Mouse (Mus musculus): ENCODE results near the gene Naga. TPM values are rescaled to one million over a fixed set of nuclear protein-coding genes. Genes with fewer than 3 reads are reported as not detected.

The Naga gene
- polyA plus RNA-seq, 1 experiment from 2014 or later: 28.0 TPM

DNA sequence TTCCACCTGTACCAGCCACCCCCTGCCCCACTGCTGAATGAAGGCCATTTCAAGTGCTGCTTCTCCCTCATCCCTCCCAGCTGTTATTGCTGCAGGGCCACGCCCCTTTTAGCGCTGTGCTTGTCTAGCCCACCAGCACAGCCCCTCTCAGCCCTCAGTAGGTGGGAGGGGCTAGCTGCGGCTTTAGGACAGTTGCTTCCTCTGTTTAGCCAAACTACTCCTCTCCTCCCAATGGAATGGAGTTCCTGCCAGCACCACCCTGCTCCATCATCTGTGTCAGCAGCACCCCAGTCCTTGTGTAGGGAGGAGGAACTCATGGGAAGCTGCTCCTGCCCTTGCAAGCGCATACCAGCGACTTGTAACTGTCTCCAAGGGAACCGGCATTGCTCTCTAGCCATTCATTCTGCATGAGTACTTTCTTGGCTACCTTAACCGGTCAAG, 45.4 kb downstream of the Naga start:
- WGBS: 6% methylated on average over 7 of the region's 7 CpGs
- H3K36me3 ChIP-seq (ENCODE audit: control insufficient read depth, insufficient read depth, low read length): peaks cover 12% of the 10 kb centered on the region
- no peak overlapping the region for H3K4me3 ChIP-seq (ENCODE audit: low read depth, low read length)
- H3K9me3 ChIP-seq (ENCODE audit: control insufficient read depth, low read length): no peaks in the 10 kb centered on the region
- peak overlapping the region; percentile 23; the same call in 1 of the 2 replicates for H3K27ac ChIP-seq (ENCODE audit: low read depth, low read length)
- H3K27me3 ChIP-seq (ENCODE audit: control insufficient read depth, insufficient read depth, low read length): no peaks in the 10 kb centered on the region
- DNase-seq (ENCODE audit: low spot score): peak; percentile 84
- H3K4me2 ChIP-seq (ENCODE audit: low read depth): no peak overlapping the region
- no peak overlapping the region for H3K9ac ChIP-seq (ENCODE audit: low read length)
- peaks cover 15% of the 10 kb centered on the region for H3K4me1 ChIP-seq (ENCODE audit: control insufficient read depth, insufficient read depth, low read length)
- peak; percentile 87 for ATAC-seq (ENCODE audit: insufficient read depth, low FRiP score, low TSS enrichment)

DNA sequence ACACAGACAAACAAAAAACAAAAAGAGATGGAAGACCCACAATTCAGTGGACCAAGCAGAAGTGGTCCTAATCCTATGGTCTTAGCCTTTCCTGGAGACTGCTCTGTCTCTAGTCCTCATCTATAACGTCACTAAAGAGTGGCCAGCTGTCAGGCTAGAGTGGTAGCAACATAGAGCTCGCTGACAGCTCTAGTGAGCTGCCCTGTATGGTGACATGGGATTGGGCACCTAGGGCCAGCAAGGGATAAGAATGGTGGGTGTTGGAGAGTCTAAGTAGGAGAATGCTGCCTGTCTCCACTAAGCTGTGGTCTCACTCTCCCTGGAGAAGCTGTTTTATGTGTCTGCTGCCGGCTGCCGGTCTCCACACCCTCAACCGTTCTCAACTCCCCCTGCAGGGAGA, 45.9 kb downstream of the Naga start:
- peak overlapping the region; percentile 23; the same call in 1 of the 2 replicates for H3K27ac ChIP-seq (ENCODE audit: low read depth, low read length)
- H3K36me3 ChIP-seq (ENCODE audit: control insufficient read depth, insufficient read depth, low read length): peaks cover 12% of the 10 kb centered on the region
- no peak overlapping the region for H3K4me2 ChIP-seq (ENCODE audit: low read depth)
- H3K27me3 ChIP-seq (ENCODE audit: control insufficient read depth, insufficient read depth, low read length): no peaks in the 10 kb centered on the region
- DNase-seq (ENCODE audit: low spot score) (no peak), ATAC-seq (ENCODE audit: insufficient read depth, low FRiP score, low TSS enrichment) (no peak)
- no peak overlapping the region for H3K4me3 ChIP-seq (ENCODE audit: low read depth, low read length)
- no peaks in the 10 kb centered on the region for H3K9me3 ChIP-seq (ENCODE audit: control insufficient read depth, low read length)
- peaks cover 15% of the 10 kb centered on the region for H3K4me1 ChIP-seq (ENCODE audit: control insufficient read depth, insufficient read depth, low read length)
- WGBS: 11% methylated on average over 5 of the region's 5 CpGs
- no peak overlapping the region for H3K9ac ChIP-seq (ENCODE audit: low read length)

- Histone ChIP-seq H3K4me2 (ENCODE audit: low read depth) (no peak overlapping the region), H3K9ac (ENCODE audit: low read length) (no peak overlapping the region), H3K36me3 (ENCODE audit: control insufficient read depth, insufficient read depth, low read length) (peaks cover 16% of the 10 kb centered on the region), H3K9me3 (ENCODE audit: control insufficient read depth, low read length) (no peaks in the 10 kb centered on the region), H3K4me3 (ENCODE audit: low read depth, low read length) (no peak overlapping the region), H3K27ac (ENCODE audit: low read depth, low read length) (no peak overlapping the region), H3K27me3 (ENCODE audit: control insufficient read depth, insufficient read depth, low read length) (no peaks in the 10 kb centered on the region), H3K4me1 (ENCODE audit: control insufficient read depth, insufficient read depth, low read length) (peaks cover 15% of the 10 kb centered on the region)
- DNase-seq (ENCODE audit: low spot score) (no peak), ATAC-seq (ENCODE audit: insufficient read depth, low FRiP score, low TSS enrichment) (no peak)
- 91% methylated on average over 7 of the region's 7 CpGs for WGBS
Observed at GRCm38 (mm10) chr15:82290252-82290651, 48.5 kb downstream of the Naga start.

GRCm38 (mm10) chr15:82286157-82286556, 52.6 kb downstream of the Naga start:
- no peak overlapping the region for H3K4me3 ChIP-seq (ENCODE audit: low read depth, low read length)
- H3K4me2 ChIP-seq (ENCODE audit: low read depth): no peak overlapping the region
- DNase-seq (ENCODE audit: low spot score) (no peak), ATAC-seq (ENCODE audit: insufficient read depth, low FRiP score, low TSS enrichment) (no peak)
- peaks cover 25% of the 10 kb centered on the region for H3K36me3 ChIP-seq (ENCODE audit: control insufficient read depth, insufficient read depth, low read length)
- H3K9me3 ChIP-seq (ENCODE audit: control insufficient read depth, low read length): no peaks in the 10 kb centered on the region
- no peak overlapping the region for H3K27ac ChIP-seq (ENCODE audit: low read depth, low read length)
- 58% methylated on average over 12 of the region's 12 CpGs for WGBS
- no peaks in the 10 kb centered on the region for H3K4me1 ChIP-seq (ENCODE audit: control insufficient read depth, insufficient read depth, low read length)
- no peaks in the 10 kb centered on the region for H3K27me3 ChIP-seq (ENCODE audit: control insufficient read depth, insufficient read depth, low read length)
- H3K9ac ChIP-seq (ENCODE audit: low read length): no peak overlapping the region

DNA sequence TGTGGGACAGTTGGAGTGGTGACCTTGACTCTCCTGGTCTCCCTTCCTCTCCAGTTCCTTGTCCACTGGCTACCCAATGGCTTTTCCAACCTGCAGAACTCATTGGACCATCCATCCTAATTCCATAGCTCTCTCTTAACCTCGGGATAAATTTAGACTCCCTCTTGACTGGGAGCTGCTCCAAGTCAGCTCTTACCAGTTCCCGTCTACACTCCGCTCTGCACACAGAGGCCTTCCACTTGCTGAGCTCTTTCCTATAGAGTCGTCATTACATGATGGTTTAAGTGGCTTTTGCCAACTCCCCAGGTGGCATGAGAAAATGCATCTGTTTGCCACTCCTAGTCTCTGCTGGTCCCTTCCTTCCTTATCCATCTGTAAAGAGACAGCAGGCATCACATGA, 58.1 kb downstream of the Naga start:
- peaks cover 27% of the 10 kb centered on the region for H3K36me3 ChIP-seq (ENCODE audit: control insufficient read depth, insufficient read depth, low read length)
- no peak for DNase-seq (ENCODE audit: low spot score)
- H3K27me3 ChIP-seq (ENCODE audit: control insufficient read depth, insufficient read depth, low read length): no peaks in the 10 kb centered on the region
- no peak for ATAC-seq (ENCODE audit: insufficient read depth, low FRiP score, low TSS enrichment)
- peaks cover 16% of the 10 kb centered on the region for H3K4me1 ChIP-seq (ENCODE audit: control insufficient read depth, insufficient read depth, low read length)
- no peak overlapping the region for H3K27ac ChIP-seq (ENCODE audit: low read depth, low read length)
- no peaks in the 10 kb centered on the region for H3K9me3 ChIP-seq (ENCODE audit: control insufficient read depth, low read length)
- H3K4me2 ChIP-seq (ENCODE audit: low read depth): no peak overlapping the region
- no peak overlapping the region for H3K9ac ChIP-seq (ENCODE audit: low read length)
- WGBS: 87% methylated on average over 4 of the region's 4 CpGs
- no peak overlapping the region for H3K4me3 ChIP-seq (ENCODE audit: low read depth, low read length)

Other genes starting within 250 kb of the Naga start
- 19.7 and 23.5 TPM in 2 replicates for gene Ccdc134, start 211.0 kb downstream of the Naga start, polyA plus RNA-seq (2014; fragmentation: Nextera tagmentation; extraction: Ambion mirVana)
- gene Srebf2, start 191.7 kb downstream of the Naga start, polyA plus RNA-seq (2014; fragmentation: Nextera tagmentation; extraction: Ambion mirVana): 179 and 195 TPM in 2 replicates
- gene Shisa8, start 126.1 kb downstream of the Naga start, polyA plus RNA-seq (2014; fragmentation: Nextera tagmentation; extraction: Ambion mirVana): 0.30 and 0.46 TPM in 2 replicates
- 0.23 and 0.57 TPM in 2 replicates for gene Tnfrsf13c, start 114.6 kb downstream of the Naga start, polyA plus RNA-seq (2014; fragmentation: Nextera tagmentation; extraction: Ambion mirVana)
- 64.4 and 68.7 TPM in 2 replicates for gene Cenpm, start 94.2 kb downstream of the Naga start, polyA plus RNA-seq (2014; fragmentation: Nextera tagmentation; extraction: Ambion mirVana)
- 0.68 and 0.76 TPM in 2 replicates for gene 1500009C09Rik, start 86.5 kb downstream of the Naga start, polyA plus RNA-seq (2014; fragmentation: Nextera tagmentation; extraction: Ambion mirVana)
- gene Sept3, start 64.0 kb downstream of the Naga start, polyA plus RNA-seq (2014; fragmentation: Nextera tagmentation; extraction: Ambion mirVana): 141 and 142 TPM in 2 replicates
- 0.16 and 0.27 TPM in 2 replicates for gene Wbp2nl, start 40.0 kb downstream of the Naga start, polyA plus RNA-seq (2014; fragmentation: Nextera tagmentation; extraction: Ambion mirVana)
- gene Pheta2, start within 50 bp of the Naga start, polyA plus RNA-seq (2014; fragmentation: Nextera tagmentation; extraction: Ambion mirVana): 3.0 and 3.1 TPM in 2 replicates
- gene Smdt1, start within 50 bp of the Naga start, polyA plus RNA-seq (2014; fragmentation: Nextera tagmentation; extraction: Ambion mirVana): 267 and 274 TPM in 2 replicates
- 274 and 279 TPM in 2 replicates for gene Ndufa6, start 15.4 kb upstream of the Naga start, polyA plus RNA-seq (2014; fragmentation: Nextera tagmentation; extraction: Ambion mirVana)
- gene Cyp2d22, start 41.3 kb upstream of the Naga start, polyA plus RNA-seq (2014; fragmentation: Nextera tagmentation; extraction: Ambion mirVana): 1.5 and 1.6 TPM in 2 replicates
- not detected in 2 replicates for gene Cyp2d11, start 55.1 kb upstream of the Naga start, polyA plus RNA-seq (2014; fragmentation: Nextera tagmentation; extraction: Ambion mirVana)
- not detected in 2 replicates for gene Cyp2d10, start 68.3 kb upstream of the Naga start, polyA plus RNA-seq (2014; fragmentation: Nextera tagmentation; extraction: Ambion mirVana)
- gene Cyp2d9, start 94.5 kb upstream of the Naga start, polyA plus RNA-seq (2014; fragmentation: Nextera tagmentation; extraction: Ambion mirVana): not detected in 2 replicates
- not detected in 2 replicates for gene Cyp2d12, start 216.1 kb upstream of the Naga start, polyA plus RNA-seq (2014; fragmentation: Nextera tagmentation; extraction: Ambion mirVana)